Mouse (Mus musculus): Measurements from ENCODE around the gene Nup62.
A peak's percentile ranks its signal among the peaks of the same experiment; 100 is the strongest.

Nup62 gene

GRCm38 (mm10) chr7:44819863-44820262, 4.0 kb downstream of the Nup62 start:
- DNase-seq, result no peak

DNA sequence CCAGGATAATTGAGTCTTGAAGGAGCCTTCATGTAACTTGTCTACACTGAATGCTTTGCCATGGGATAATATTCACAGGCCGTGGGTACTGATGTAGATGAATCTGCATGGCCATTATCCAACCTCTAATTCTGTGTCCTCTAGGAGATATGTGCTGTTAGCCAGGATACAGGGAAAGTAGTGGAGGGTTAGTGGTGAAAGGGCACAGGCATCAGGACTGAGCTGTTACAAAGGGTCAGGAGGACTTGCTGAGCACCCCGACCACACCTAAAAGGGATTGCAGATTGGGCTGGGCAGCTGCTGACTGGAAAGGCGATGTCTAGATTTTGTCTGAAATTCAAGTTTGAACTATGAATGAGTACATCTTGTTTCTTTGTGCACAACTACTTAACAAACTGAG, 4.6 kb downstream of the Nup62 start:
- DNase-seq, result peak; percentile 0

- peak; percentile 0 for DNase-seq
Measured at GRCm38 (mm10) chr7:44821666-44822448, 6.0 kb downstream of the Nup62 start.

DNA sequence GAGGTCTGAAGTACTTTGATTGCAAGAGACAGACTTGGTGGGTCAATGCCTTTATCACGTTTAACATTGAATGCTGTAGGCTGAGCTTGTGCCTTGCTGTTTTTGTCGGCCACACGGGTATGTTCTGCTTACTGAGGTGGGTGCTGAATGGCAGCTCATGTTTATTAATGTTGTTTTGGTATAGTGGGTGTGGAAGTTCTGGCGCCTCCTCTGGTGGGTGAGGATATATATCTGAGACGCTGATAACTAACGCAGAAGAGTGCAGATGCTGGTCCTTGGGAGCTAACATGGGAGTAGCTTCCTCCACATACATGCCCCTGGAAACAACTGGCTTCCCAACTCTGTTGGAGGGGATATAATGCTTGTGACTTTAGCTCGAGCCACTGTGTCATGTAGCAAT, 7.5 kb downstream of the Nup62 start:
- no peak for DNase-seq

- DNase-seq, result peak; percentile 87
Measured at GRCm38 (mm10) chr7:44824872-44825271, 9.0 kb downstream of the Nup62 start.

DNA sequence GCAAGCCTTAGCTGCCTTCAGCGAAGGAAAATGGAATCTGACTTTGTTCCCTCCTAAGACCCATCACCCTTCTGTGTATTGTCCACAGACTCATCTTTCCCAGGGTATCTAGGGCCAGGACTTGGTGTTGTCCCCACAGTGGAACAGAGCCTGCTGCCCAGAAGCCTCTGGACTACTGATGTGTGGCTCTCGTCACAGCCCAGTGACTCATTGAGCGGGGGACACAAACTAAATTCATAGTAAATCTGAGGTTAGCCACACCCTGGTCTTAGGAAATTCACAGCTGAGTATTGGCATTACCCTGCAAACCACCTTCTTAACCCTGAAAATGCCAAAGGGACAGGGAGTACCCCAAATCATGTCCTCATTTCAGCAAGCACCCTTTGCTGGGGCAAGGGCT, 10.9 kb downstream of the Nup62 start:
- DNase-seq, result no peak

GRCm38 (mm10) chr7:44828706-44829105, 12.8 kb downstream of the Nup62 start:
- no peak for DNase-seq

GRCm38 (mm10) chr7:44832763-44833162, 16.9 kb downstream of the Nup62 start:
- DNase-seq, result no peak

GRCm38 (mm10) chr7:44835373-44836015, 19.6 kb downstream of the Nup62 start:
- no peak for DNase-seq

DNA sequence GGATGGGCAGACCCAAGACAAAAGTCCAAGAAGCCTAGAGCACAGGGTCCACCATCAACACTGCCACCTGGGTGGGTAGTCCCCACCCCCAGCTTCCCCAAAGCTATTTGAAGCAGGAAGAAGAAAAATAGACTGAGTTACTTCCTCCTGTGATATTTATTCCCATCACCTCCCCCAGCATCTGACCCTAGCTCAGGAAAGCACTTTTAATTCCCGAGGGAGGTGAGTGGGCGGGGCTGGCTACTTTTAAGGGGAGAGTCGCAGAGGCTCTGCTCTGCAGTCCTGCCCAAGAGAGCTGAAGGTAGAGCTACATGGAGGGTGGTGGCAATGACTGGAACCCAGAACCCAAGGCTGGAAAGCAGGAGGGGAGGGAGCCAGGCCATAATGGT, 20.1 kb downstream of the Nup62 start:
- no peak for DNase-seq

- no peak for DNase-seq
Measured at GRCm38 (mm10) chr7:44836423-44837053, 20.6 kb downstream of the Nup62 start.

GRCm38 (mm10) chr7:44838073-44838472, 22.2 kb downstream of the Nup62 start:
- no peak for DNase-seq

GRCm38 (mm10) chr7:44839171-44839490, 23.2 kb downstream of the Nup62 start:
- no peak for DNase-seq

DNA sequence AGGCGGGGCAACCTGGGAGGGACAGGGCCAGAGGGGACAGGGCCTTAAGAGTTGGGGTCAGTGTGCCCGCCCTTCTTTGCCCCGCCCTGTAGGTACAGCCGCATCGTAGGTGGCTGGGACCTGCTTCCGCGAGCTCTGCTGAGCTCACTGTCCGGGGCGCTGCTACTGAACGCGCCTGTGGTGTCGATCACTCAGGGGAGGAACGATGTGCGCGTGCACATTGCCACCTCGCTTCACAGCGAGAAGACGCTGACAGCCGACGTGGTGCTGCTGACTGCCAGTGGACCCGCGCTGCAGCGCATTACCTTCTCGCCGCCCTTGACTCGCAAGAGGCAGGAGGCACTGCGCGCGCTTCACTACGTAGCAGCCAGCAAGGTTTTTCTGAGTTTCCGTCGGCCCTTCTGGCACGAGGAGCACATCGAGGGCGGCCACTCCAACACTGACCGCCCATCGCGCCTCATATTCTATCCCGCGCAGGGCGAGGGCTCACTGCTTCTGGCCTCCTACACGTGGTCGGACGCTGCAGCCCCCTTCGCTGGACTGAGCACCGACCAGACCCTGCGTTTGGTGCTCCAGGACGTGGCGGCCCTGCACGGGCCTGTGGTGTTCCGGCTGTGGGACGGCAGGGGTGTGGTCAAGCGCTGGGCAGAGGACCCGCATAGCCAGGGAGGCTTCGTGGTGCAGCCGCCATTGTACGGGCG, 23.8 kb downstream of the Nup62 start:
- peak; percentile 67 for DNase-seq

- DNase-seq, result no peak
Measured at GRCm38 (mm10) chr7:44840426-44840825, 24.5 kb downstream of the Nup62 start.

- no peak for DNase-seq
Measured at GRCm38 (mm10) chr7:44841825-44842463, 26.1 kb downstream of the Nup62 start.

GRCm38 (mm10) chr7:44845006-44845405, 29.1 kb downstream of the Nup62 start:
- no peak for DNase-seq

DNA sequence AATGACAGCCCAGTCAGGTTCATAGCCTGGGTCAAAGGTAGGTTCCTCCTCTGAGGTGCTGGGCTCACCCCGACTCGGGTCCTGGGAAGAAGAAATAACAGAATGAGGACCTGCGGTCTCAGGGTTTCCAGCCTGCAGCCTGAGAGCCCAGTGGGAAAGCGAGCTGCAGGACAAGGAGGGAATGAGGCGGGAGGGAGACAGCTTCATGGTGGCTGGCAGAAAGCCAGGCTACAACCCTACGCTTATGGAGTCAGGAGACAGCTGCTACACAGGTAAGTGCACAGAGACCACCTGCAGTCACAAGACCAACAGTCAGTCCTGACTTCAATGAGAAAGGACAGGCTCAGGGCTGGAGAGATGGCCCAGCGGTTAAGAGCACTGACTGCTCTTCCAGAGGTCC, 30.9 kb downstream of the Nup62 start:
- DNase-seq, result no peak

DNA sequence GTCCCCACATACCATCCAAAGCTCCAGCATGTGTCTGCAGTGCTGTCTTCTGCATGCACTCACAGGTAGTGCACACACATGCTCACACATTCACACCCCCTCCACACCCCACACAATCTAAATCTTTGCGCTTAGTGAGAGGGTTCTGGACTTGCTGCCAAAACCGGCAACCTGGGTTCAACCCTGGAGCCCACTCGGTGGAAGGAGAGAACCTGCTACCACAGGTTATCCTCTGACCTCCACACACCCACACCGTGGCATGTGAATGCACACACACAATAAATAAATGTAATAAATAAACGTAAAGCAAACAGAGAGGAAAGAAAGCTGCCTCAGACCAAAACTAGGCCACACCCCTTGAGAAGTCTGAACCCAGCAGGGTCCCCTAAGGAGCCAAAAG, 31.9 kb downstream of the Nup62 start:
- DNase-seq, result no peak

DNA sequence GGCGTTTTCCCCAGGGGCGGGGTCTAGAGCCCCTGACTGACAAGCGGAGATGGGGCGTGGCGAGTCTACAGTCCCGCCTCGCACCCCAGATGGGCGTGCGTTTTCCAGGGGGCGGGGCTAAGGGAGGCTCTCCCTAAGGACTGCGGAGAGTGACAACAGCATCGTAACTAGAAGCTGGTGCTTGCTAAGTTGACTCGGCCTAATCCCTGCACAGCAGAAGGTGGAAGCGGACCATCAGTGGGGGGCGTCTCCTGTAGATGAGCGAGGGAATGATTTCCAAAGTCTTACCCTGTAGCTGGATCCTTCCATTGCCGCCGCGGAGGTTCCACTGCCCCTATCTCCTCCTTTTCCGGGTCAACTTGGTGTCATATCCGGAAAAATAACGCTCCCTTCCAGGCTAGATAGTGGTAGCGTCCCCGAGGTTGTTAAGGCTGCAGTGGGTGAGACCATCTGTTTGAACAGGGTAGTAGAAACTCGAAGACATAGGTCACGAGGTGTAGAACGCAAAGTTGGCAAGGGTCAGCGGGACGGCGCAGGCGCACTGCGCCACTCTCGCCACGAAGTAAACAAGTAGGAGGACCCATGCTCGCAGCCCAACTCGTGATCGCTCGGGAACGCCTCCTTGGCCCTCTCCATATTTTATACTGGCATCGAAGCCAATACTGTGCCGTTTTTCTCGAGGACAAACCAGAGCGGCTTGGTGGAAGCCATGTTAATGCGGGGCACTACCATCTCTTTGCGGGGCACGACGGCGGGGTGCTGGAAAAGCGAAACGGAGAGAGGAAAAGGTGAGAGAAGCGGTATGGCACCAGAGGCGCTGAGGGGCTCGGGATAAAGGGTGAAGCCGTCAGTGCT, 32.9 kb downstream of the Nup62 start, which contains the start of the genes Akt1s1 and Tbc1d17:
Gene Akt1s1 (plus strand): TSS at position 431 of the 855 bp plus-strand sequence.
Gene Tbc1d17 (minus strand): TSS at position 519 of the 855 bp plus-strand sequence.
- peak; percentile 97 for DNase-seq

GRCm38 (mm10) chr7:44849416-44850111, 33.7 kb downstream of the Nup62 start:
- DNase-seq, result peak; percentile 83

All from right cerebral cortex, postnatal 4 days (tissue).